Mouse (Mus musculus): ENCODE measurements around the gene Arhgap32.
"Not testable (repeated sequence)": the region's sequence is repeated elsewhere in the genome, so short reads cannot be mapped to it uniquely, and the experiment has no call there.

Gene Arhgap32

DNA sequence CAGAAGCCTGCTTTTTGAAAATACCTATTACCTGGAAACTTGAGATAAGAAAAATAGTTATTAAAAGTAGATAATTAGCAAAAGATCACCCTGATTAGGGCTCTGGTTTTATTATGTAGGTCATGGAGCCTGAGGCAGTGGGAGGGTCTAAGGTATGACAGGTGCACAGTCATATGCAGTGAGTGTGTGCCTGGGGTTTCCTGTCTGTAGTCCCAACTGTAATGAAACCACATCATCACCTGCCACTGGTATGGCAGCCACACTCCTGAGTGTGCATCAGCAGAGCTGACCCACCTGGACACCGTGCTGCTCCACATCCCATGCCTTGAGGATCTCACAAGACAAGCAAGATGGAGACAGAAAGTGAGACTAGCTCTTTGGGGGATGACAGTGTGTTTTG is at the start of gene Arhgap32:
TSS of gene Arhgap32 (plus strand) at position 351 of the 400 bp plus-strand sequence.
- no peak for DNase-seq (ENCODE audit: low spot score)

DNA sequence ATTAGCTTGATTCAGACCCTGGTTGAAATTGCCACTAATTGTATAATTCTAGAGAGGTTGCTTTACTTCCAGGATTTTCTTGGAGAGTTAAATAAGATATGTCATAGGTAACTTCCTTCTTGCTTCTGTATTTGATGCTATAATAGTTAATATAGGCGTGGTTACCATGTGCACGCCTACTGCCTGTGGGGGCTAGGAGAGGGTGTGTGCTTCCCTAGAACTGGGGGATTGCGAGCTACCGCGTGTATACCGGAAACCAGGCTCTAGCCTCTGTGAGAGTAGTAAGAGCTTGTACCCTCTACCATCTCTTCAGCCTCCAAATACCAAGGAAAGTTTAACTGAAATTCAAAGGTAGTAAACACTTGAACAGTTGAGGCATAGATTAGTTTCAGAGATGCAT is 43.2 kb upstream of the Arhgap32 start:
- DNase-seq (ENCODE audit: low spot score): no peak

DNA sequence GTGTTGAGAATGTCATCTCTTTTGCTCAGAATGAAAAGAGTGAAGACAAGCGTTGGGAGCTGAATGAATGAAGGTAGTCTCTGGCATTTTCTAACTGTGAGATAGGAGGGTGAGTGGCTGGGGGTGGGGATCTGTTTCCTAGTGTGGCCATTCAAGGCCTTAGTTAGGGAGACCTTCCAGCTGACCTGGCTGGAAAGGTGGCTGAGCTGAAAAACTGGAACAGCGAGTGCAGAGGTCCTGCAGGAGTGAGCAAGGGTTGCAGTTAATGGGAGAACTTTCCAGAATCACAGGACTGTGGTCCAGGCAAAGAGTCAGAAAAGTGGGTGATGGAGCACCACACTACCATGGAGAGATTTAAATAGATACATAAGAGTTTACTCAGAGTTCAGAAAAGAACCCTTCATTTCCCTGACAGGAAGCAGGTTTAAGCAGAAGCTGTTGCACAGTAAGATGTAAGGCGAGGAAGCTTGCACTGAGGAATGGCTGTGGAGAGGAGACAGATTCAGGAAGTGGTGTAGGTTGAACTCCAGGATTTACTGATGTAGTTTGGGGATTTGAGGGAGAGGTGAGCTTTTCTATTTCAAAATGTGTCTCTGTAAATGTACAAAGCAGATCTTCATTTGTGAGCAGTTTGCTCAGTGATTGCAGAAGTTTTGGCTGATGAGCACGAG is 27.7 kb upstream of the Arhgap32 start:
- DNase-seq (ENCODE audit: low spot score): no peak

DNA sequence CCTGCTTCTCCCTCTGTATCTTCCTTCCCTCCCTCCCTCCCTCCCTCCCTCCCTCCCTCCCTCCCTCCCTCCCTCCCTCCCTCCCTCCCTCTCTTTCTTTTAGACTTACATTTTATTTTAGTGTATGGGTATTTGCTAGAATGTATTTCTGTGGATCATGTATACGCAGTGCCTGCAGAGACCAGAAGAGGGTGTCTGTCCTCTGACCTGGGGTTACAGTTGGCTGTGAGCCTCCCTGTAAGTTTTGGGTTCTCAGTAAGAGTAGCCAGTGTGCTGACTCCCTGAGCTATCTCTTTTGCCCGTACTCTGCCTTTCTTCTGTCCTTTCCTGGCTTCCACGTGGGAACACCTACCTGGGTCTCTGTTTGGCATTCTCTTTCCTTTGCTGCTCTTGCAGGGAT is 27.1 kb upstream of the Arhgap32 start:
- no peak for DNase-seq (ENCODE audit: low spot score)

DNA sequence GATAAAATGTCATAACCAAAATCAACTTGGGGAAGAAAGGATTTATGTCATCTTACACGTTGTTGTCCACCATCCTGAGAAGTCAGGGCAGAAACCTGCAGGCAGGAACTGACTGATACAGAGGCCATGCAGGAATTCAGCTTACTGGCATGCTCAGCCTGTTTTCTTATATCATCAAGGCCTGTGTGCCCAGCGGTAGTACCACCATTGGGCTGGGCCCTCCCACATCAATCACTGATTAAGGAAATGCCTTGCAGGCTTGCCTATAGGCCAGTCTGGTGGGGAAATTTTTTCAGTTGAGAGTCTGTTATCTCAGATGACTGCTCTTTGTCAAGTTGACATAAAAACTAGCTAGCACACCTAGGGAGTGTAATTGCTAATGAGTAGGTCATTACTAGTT is 22.5 kb upstream of the Arhgap32 start:
- no peak for DNase-seq (ENCODE audit: low spot score)

GRCm38 (mm10) chr9:32094351-32095120 is 21.4 kb upstream of the Arhgap32 start:
- DNase-seq (ENCODE audit: low spot score): no peak

DNA sequence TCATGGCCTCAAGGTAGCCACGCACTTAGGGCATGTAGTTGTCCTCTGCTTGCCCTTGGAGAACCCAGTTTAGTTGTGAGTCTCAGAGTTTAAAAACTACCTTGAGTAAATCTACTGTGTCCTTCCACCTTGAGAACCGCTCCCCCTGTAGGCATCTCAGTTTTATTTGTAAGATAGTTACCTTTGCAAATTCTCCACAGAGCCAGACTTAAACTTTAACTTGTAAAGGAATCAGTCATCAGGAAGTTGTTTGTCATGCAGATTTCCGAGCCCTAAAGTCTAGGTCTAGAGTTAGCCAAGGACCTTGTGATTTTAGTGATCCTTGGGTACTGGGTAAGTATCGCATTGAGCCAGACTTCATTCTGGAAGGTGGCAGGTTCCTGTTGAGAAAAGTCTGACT is 20.4 kb upstream of the Arhgap32 start:
- no peak for DNase-seq (ENCODE audit: low spot score)

- DNase-seq (ENCODE audit: low spot score): no peak
Observed at GRCm38 (mm10) chr9:32096541-32096940, 19.4 kb upstream of the Arhgap32 start.

DNA sequence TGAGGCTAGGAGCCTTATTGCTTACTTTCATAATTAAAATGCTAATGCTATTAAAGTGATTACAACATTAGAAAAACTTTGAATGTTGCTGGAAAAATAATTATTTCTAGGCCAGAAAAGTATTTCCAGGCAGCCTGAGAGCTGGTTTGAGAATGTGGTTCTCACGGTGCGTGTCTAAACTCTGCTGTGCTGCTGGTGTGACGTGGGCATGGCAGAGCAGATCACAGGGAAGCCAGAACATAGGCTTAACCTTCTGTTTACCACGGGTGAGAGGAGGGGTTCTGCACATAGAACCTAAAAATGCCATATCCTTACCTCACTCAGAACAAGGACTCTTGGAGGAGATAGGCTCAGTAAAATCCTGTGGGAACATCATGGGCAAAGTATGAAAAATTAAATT is 18.8 kb upstream of the Arhgap32 start:
- no peak for DNase-seq (ENCODE audit: low spot score)

GRCm38 (mm10) chr9:32098425-32099155 is 17.3 kb upstream of the Arhgap32 start:
- no peak for DNase-seq (ENCODE audit: low spot score)

DNA sequence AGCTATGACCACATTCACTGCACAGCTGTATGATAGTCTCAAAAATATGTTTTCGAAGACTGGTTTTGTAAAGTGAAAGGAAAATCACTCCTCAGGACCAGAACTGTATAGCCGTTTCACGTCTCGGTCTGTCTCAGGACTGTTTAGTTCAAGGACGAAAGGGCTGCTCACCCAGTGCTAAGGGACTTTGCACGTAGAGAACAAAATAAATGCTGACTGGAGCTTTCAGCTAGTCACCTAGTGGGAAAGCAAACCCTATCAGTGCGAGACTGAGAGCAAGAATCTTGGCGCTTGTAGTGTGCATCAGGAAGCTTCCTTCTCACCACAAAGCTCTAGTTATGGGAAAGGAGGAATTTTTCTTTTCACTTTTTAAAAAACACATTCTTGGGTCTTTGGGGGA is 15.4 kb upstream of the Arhgap32 start:
- no peak for DNase-seq (ENCODE audit: low spot score)

- DNase-seq (ENCODE audit: low spot score): no peak
Observed at GRCm38 (mm10) chr9:32101488-32101887, 14.4 kb upstream of the Arhgap32 start.

DNA sequence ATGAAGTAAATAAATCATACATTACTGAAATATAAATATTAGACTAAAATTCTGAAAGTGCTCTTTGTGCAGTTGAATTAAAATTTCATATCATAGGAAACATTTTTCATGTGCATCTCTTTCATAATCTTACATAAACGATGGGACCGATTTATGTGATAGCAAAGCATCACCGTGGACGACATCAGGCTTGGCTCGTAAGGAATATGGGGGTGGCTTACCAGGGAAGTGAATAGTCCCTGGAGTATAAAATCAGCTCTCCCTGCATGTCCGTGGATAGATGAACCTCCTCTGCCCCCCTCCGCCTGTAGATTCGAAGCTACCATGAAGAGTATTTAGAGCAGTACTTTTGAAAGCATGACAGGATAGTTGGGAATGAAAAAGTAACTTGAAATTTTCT is 11.3 kb upstream of the Arhgap32 start:
- no peak for DNase-seq (ENCODE audit: low spot score)

- DNase-seq (ENCODE audit: low spot score): no peak
Observed at GRCm38 (mm10) chr9:32110376-32110775, 5.6 kb upstream of the Arhgap32 start.

DNA sequence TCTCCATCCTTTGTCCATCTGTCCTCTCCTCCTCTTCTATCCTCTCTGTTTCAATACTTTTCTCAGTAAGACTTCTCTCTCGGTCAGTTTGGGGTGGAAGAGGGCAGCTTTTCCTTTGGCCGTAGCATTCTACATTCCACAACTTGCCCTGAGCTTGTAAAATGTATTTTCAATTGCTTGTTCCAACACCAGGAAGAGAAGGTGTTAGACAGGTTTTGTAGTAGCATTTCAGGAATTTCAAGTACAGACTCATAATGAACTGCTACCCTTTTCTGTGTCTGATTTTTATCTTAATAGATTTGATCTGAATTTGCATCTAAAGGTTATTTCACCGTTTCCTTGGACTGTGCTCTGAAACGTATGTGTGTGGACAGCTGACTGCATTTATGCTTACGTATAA is 336 bp downstream of the Arhgap32 start:
- DNase-seq (ENCODE audit: low spot score): no peak

- no peak for DNase-seq (ENCODE audit: low spot score)
Observed at GRCm38 (mm10) chr9:32117876-32118275, 1.9 kb downstream of the Arhgap32 start.

GRCm38 (mm10) chr9:32118433-32118832 is 2.5 kb downstream of the Arhgap32 start:
- no peak for DNase-seq (ENCODE audit: low spot score)

DNA sequence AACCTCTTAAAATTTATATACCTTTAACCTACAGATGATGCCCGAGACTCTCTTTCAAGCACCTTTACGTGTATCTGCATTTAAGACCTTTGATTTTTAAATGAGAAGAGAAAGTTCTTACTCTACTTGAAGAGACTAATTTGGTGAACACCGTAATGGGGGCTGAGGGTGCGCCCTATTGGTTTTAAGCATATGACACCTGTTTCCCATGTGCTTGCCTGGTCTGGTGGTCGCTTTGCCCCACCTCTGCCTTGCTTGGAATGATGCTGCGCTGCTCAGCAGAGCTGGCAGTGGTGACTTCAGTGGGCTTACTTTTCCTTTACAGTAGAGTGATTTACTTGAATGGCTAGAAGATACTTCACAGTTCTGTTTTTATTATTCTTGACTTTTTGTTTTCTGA is 3.6 kb downstream of the Arhgap32 start:
- DNase-seq (ENCODE audit: low spot score): no peak

GRCm38 (mm10) chr9:32120162-32120561 is 4.2 kb downstream of the Arhgap32 start:
- DNase-seq (ENCODE audit: low spot score): no peak

GRCm38 (mm10) chr9:32121271-32121670 is 5.3 kb downstream of the Arhgap32 start:
- not testable (repeated sequence) for DNase-seq (ENCODE audit: low spot score)

- DNase-seq (ENCODE audit: low spot score): no peak
Observed at GRCm38 (mm10) chr9:32136195-32136594, 20.3 kb downstream of the Arhgap32 start.

- no peak for DNase-seq (ENCODE audit: low spot score)
Observed at GRCm38 (mm10) chr9:32136680-32137295, 20.9 kb downstream of the Arhgap32 start.
